Mouse (Mus musculus): Measurements from ENCODE around the gene Olfr123. TPM values are rescaled to one million over a fixed set of nuclear protein-coding genes. Genes with fewer than 3 reads are reported as not detected.

Olfr123 gene
- polyA plus RNA-seq (2012; rRNA removed): not detected in 2 replicates

GRCm38 (mm10) chr17:37793229-37793628 lies at the start of gene Olfr123:
Gene Olfr123, plus strand, starts transcription at chr17:37793529.
- no peak for TF ChIP-seq POLR2A (IDR thresholded peaks at IDR 0.05; ENCODE audit: borderline replicate concordance, extremely low read depth, insufficient read depth, insufficient read length, poor library complexity, severe bottlenecking)
- TF ChIP-seq CTCF (IDR thresholded peaks at IDR 0.05; ENCODE audit: borderline replicate concordance, extremely low read depth, insufficient read depth, insufficient read length): no peak
- DNase-seq (ENCODE audit: low read depth): no peak

GRCm38 (mm10) chr17:37768307-37768706 lies 25.0 kb upstream of the Olfr123 start, which contains the start of gene Olfr122:
Gene Olfr122, plus strand, starts transcription at chr17:37768607.
- TF ChIP-seq POLR2A (IDR thresholded peaks at IDR 0.05; ENCODE audit: borderline replicate concordance, extremely low read depth, insufficient read depth, insufficient read length, poor library complexity, severe bottlenecking): no peak
- TF ChIP-seq CTCF (IDR thresholded peaks at IDR 0.05; ENCODE audit: borderline replicate concordance, extremely low read depth, insufficient read depth, insufficient read length): no peak
- no peak for DNase-seq (ENCODE audit: low read depth)

GRCm38 (mm10) chr17:37799588-37799987 lies 6.3 kb downstream of the Olfr123 start, which contains the start of gene Olfr124:
Gene Olfr124, plus strand, starts transcription at chr17:37799888.
- no peak for DNase-seq (ENCODE audit: low read depth)
- TF ChIP-seq POLR2A (IDR thresholded peaks at IDR 0.05; ENCODE audit: borderline replicate concordance, extremely low read depth, insufficient read depth, insufficient read length, poor library complexity, severe bottlenecking) (no peak), CTCF (IDR thresholded peaks at IDR 0.05; ENCODE audit: borderline replicate concordance, extremely low read depth, insufficient read depth, insufficient read length) (no peak)

- DNase-seq (ENCODE audit: low read depth): no peak
- TF ChIP-seq POLR2A (IDR thresholded peaks at IDR 0.05; ENCODE audit: borderline replicate concordance, extremely low read depth, insufficient read depth, insufficient read length, poor library complexity, severe bottlenecking): no peak
Observed at GRCm38 (mm10) chr17:37832649-37833048, 39.3 kb downstream of the Olfr123 start, which contains the start of gene Olfr125. Gene Olfr125, plus strand, starts transcription at chr17:37832949.

GRCm38 (mm10) chr17:37847183-37847582 lies 53.9 kb downstream of the Olfr123 start, which contains the start of gene Olfr126:
Gene Olfr126, plus strand, starts transcription at chr17:37847483.
- DNase-seq (ENCODE audit: low read depth): no peak
- no peak for TF ChIP-seq POLR2A (IDR thresholded peaks at IDR 0.05; ENCODE audit: borderline replicate concordance, extremely low read depth, insufficient read depth, insufficient read length, poor library complexity, severe bottlenecking)
- no peak for TF ChIP-seq CTCF (IDR thresholded peaks at IDR 0.05; ENCODE audit: borderline replicate concordance, extremely low read depth, insufficient read depth, insufficient read length)

Other genes starting within 250 kb of the Olfr123 start
- gene Olfr112, start 224.1 kb upstream of the Olfr123 start, polyA plus RNA-seq (2012; rRNA removed): not detected in 2 replicates
- not detected in 2 replicates for gene Olfr113, start 215.9 kb upstream of the Olfr123 start, polyA plus RNA-seq (2012; rRNA removed)
- gene Olfr114, start 200.8 kb upstream of the Olfr123 start, polyA plus RNA-seq (2012; rRNA removed): not detected in 2 replicates
- not detected in 2 replicates for gene Olfr115, start 166.4 kb upstream of the Olfr123 start, polyA plus RNA-seq (2012; rRNA removed)
- not detected in 2 replicates for gene Olfr116, start 166.3 kb upstream of the Olfr123 start, polyA plus RNA-seq (2012; rRNA removed)
- gene Olfr117, start 129.7 kb upstream of the Olfr123 start, polyA plus RNA-seq (2012; rRNA removed): not detected in 2 replicates
- not detected in 2 replicates for gene Olfr118, start 126.5 kb upstream of the Olfr123 start, polyA plus RNA-seq (2012; rRNA removed)
- gene Olfr119, start 97.0 kb upstream of the Olfr123 start, polyA plus RNA-seq (2012; rRNA removed): not detected in 2 replicates
- not detected in 2 replicates for gene Olfr120, start 71.7 kb upstream of the Olfr123 start, polyA plus RNA-seq (2012; rRNA removed)
- gene Olfr121, start 44.7 kb upstream of the Olfr123 start, polyA plus RNA-seq (2012; rRNA removed): not detected in 2 replicates
- not detected in 2 replicates for gene Olfr122, start 24.9 kb upstream of the Olfr123 start, polyA plus RNA-seq (2012; rRNA removed)
- gene Olfr124, start 6.4 kb downstream of the Olfr123 start, polyA plus RNA-seq (2012; rRNA removed): not detected in 2 replicates
- not detected in 2 replicates for gene Olfr125, start 39.4 kb downstream of the Olfr123 start, polyA plus RNA-seq (2012; rRNA removed)
- not detected in 2 replicates for gene Olfr126, start 54.0 kb downstream of the Olfr123 start, polyA plus RNA-seq (2012; rRNA removed)
- gene Olfr127, start 106.9 kb downstream of the Olfr123 start, polyA plus RNA-seq (2012; rRNA removed): not detected in 2 replicates
- gene Olfr128, start 127.0 kb downstream of the Olfr123 start, polyA plus RNA-seq (2012; rRNA removed): not detected in 2 replicates
- gene Olfr761, start 159.6 kb downstream of the Olfr123 start, polyA plus RNA-seq (2012; rRNA removed): not detected in 2 replicates

Measured in brain, embryonic 14.5 days (tissue).